Mouse (Mus musculus): ENCODE data around the gene Gm49395. TPM values are rescaled to one million over a fixed set of nuclear protein-coding genes. Genes with fewer than 3 reads are reported as not detected.
A peak's percentile ranks its signal among the peaks of the same experiment; 100 is the strongest.

Gm49395 gene
- polyA plus RNA-seq, 1 experiment from 2014 or later, result 8.8 TPM

DNA sequence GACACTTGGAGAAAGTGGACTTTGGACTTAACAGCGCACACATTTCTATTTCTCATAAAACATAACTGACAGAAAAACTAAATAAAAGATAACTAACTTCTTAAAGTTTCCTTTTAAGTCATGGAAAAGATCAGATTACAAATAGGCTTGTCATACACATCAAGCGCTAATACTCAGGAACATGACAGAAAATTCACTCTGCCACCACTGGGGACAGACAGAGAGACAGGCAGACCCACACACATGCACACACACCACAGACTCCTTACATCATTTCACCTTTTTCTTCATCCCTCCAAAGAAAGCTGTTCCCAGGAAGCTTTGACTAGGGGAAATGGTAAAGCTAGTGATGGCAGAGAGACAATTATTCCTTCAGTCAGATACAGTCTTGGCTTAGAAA is 6.3 kb downstream of the Gm49395 start:
- no peaks in the 10 kb centered on the region for H3K27me3 ChIP-seq (ENCODE audit: control insufficient read depth, insufficient read depth, low read length)
- no peak overlapping the region for H3K9ac ChIP-seq (replicated peaks; ENCODE audit: low read depth, low read length)
- 48% methylated on average over 2 of the region's 2 CpGs for WGBS
- peaks cover 10% of the 10 kb centered on the region for H3K4me1 ChIP-seq (ENCODE audit: control insufficient read depth, insufficient read depth, low read length)
- no peak overlapping the region for H3K4me3 ChIP-seq (ENCODE audit: low read depth, low read length)
- H3K27ac ChIP-seq (ENCODE audit: low read length), result no peak overlapping the region
- H3K36me3 ChIP-seq (ENCODE audit: control insufficient read depth, insufficient read depth, low read length), result no peaks in the 10 kb centered on the region
- H3K4me2 ChIP-seq (replicated peaks; ENCODE audit: low read depth, low read length), result no peak overlapping the region
- H3K9me3 ChIP-seq (ENCODE audit: control insufficient read depth, low read depth, low read length), result no peaks in the 10 kb centered on the region
- no peak; the same call in 1 of the 2 replicates for ATAC-seq (ENCODE audit: insufficient number of reproducible peaks, insufficient read depth, low FRiP score, low read depth)

GRCm38 (mm10) chr13:115091511-115091910 is 10.2 kb downstream of the Gm49395 start:
- no peaks in the 10 kb centered on the region for H3K9me3 ChIP-seq (ENCODE audit: control insufficient read depth, low read depth, low read length)
- WGBS, result 69% methylated on average over 3 of the region's 3 CpGs
- H3K4me2 ChIP-seq (replicated peaks; ENCODE audit: low read depth, low read length), result no peak overlapping the region
- peaks cover 4% of the 10 kb centered on the region; the same call in 1 of the 2 replicates for H3K36me3 ChIP-seq (ENCODE audit: control insufficient read depth, insufficient read depth, low read length)
- H3K4me3 ChIP-seq (ENCODE audit: low read depth, low read length), result no peak overlapping the region
- no peaks in the 10 kb centered on the region for H3K27me3 ChIP-seq (ENCODE audit: control insufficient read depth, insufficient read depth, low read length)
- H3K9ac ChIP-seq (replicated peaks; ENCODE audit: low read depth, low read length), result no peak overlapping the region
- no peak for ATAC-seq (ENCODE audit: insufficient number of reproducible peaks, insufficient read depth, low FRiP score, low read depth)
- peaks cover 20% of the 10 kb centered on the region for H3K4me1 ChIP-seq (ENCODE audit: control insufficient read depth, insufficient read depth, low read length)
- H3K27ac ChIP-seq (ENCODE audit: low read length), result no peak overlapping the region

GRCm38 (mm10) chr13:115090977-115091445 is 10.7 kb downstream of the Gm49395 start:
- H3K9ac ChIP-seq (replicated peaks; ENCODE audit: low read depth, low read length), result peak overlapping the region; percentile 79; the same call in 1 of the 2 replicates
- H3K9me3 ChIP-seq (ENCODE audit: control insufficient read depth, low read depth, low read length), result no peaks in the 10 kb centered on the region
- H3K4me2 ChIP-seq (replicated peaks; ENCODE audit: low read depth, low read length), result peak overlapping the region; percentile 72
- H3K4me1 ChIP-seq (ENCODE audit: control insufficient read depth, insufficient read depth, low read length), result peaks cover 15% of the 10 kb centered on the region; the same call in 1 of the 2 replicates
- 37% methylated on average over 9 of the region's 9 CpGs for WGBS
- peak overlapping the region; percentile 60 for H3K4me3 ChIP-seq (ENCODE audit: low read depth, low read length)
- H3K27ac ChIP-seq (ENCODE audit: low read length), result peak overlapping the region; percentile 96
- H3K27me3 ChIP-seq (ENCODE audit: control insufficient read depth, insufficient read depth, low read length), result no peaks in the 10 kb centered on the region
- ATAC-seq (ENCODE audit: insufficient number of reproducible peaks, insufficient read depth, low FRiP score, low read depth), result no peak
- peaks cover 4% of the 10 kb centered on the region; the same call in 1 of the 2 replicates for H3K36me3 ChIP-seq (ENCODE audit: control insufficient read depth, insufficient read depth, low read length)

DNA sequence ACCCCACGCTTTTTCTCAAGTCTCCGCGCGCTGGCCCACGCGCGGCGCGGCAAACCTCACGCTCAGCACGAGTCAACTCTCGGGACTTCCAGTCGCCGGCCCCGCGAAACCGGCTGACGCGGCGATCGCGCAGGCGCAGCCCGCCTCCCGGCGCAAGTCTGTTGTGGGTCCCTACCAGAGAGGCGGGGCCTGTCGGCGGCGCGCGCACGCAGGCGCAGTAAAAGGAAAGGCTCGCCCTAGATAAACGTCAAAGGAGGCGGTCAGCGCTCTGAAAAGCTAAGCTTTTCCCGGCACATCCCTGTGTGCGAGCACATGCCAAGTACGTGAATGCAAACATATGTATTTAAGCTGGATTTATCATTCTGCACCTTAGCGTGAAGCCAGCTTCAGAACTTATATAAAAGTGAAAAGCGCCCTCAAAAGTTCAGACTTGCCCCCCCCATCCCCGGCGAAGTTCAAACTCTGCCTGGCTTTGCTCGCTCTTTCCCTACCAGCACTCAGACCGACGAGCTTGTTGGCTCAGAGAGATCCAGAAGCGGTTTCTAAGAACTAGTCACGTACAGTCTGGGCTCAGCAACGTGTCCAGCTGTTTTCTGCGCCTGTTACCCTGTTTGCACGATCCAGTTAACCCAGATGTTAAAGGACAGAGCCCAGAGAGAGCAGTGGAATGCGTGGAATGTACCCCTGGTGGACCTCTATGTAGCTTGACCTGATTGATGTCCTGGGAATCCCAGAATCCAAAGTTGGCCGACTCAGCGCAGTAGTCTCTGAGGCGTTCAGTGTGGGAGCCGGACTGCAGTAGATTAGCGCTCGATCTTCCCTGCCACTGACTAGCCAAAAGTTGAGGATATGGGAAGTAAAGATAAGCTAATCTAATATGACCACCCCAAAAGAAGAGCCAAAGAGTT is 11.4 kb downstream of the Gm49395 start, which contains the start of gene Pelo:
Pelo (minus strand) TSS at position 118 of the 908 bp plus-strand sequence.
- peak within 1 kb of the TSS; percentile 79 for H3K9ac ChIP-seq (replicated peaks; ENCODE audit: low read depth, low read length)

GRCm38 (mm10) chr13:115089395-115090025 is 12.2 kb downstream of the Gm49395 start:
- peak; percentile 42; the same call in 1 of the 2 replicates for ATAC-seq (ENCODE audit: insufficient number of reproducible peaks, insufficient read depth, low FRiP score, low read depth)
- Histone ChIP-seq H3K36me3 (ENCODE audit: control insufficient read depth, insufficient read depth, low read length) (peaks cover 4% of the 10 kb centered on the region; the same call in 1 of the 2 replicates), H3K4me2 (replicated peaks; ENCODE audit: low read depth, low read length) (peak overlapping the region; percentile 72), H3K27me3 (ENCODE audit: control insufficient read depth, insufficient read depth, low read length) (no peaks in the 10 kb centered on the region), H3K9me3 (ENCODE audit: control insufficient read depth, low read depth, low read length) (no peaks in the 10 kb centered on the region), H3K4me3 (ENCODE audit: low read depth, low read length) (peak overlapping the region; percentile 60), H3K27ac (ENCODE audit: low read length) (peak overlapping the region; percentile 96), H3K4me1 (ENCODE audit: control insufficient read depth, insufficient read depth, low read length) (peaks cover 9% of the 10 kb centered on the region; the same call in 1 of the 2 replicates), H3K9ac (replicated peaks; ENCODE audit: low read depth, low read length) (peak overlapping the region; percentile 79)
- WGBS, result 6% methylated on average over 34 of the region's 35 CpGs

More for the DNA sequence above, 11.4 kb downstream of the Gm49395 start, which contains the start of gene Pelo:
- no peaks in the 10 kb centered on the region for H3K27me3 ChIP-seq (ENCODE audit: control insufficient read depth, insufficient read depth, low read length)
- H3K4me3 ChIP-seq (ENCODE audit: low read depth, low read length), result peak within 1 kb of the TSS; percentile 60
- H3K4me2 ChIP-seq (replicated peaks; ENCODE audit: low read depth, low read length), result peak within 1 kb of the TSS; percentile 72
- H3K9me3 ChIP-seq (ENCODE audit: control insufficient read depth, low read depth, low read length), result no peaks in the 10 kb centered on the region
- ATAC-seq (ENCODE audit: insufficient number of reproducible peaks, insufficient read depth, low FRiP score, low read depth), result peak; percentile 94
- under 1% methylated on average over 60 of the region's 60 CpGs for WGBS
- H3K4me1 ChIP-seq (ENCODE audit: control insufficient read depth, insufficient read depth, low read length), result peaks cover 14% of the 10 kb centered on the region; the same call in 1 of the 2 replicates
- H3K36me3 ChIP-seq (ENCODE audit: control insufficient read depth, insufficient read depth, low read length), result peaks cover 4% of the 10 kb centered on the region; the same call in 1 of the 2 replicates
- peak within 1 kb of the TSS; percentile 96 for H3K27ac ChIP-seq (ENCODE audit: low read length)

- H3K4me2 ChIP-seq (replicated peaks; ENCODE audit: low read depth, low read length), result peak overlapping the region; percentile 72
Observed at GRCm38 (mm10) chr13:115089020-115089394, 12.7 kb downstream of the Gm49395 start.

GRCm38 (mm10) chr13:115085974-115086373 is 15.7 kb downstream of the Gm49395 start:
- H3K9ac ChIP-seq (replicated peaks; ENCODE audit: low read depth, low read length), result no peak overlapping the region
- H3K27ac ChIP-seq (ENCODE audit: low read length), result no peak overlapping the region
- 0 out of 2 replicates have a peak, but pooled peaks cover 12% of the 10 kb centered on the region for H3K4me1 ChIP-seq (ENCODE audit: control insufficient read depth, insufficient read depth, low read length)
- peaks cover 4% of the 10 kb centered on the region; the same call in 1 of the 2 replicates for H3K36me3 ChIP-seq (ENCODE audit: control insufficient read depth, insufficient read depth, low read length)
- no peak overlapping the region for H3K4me3 ChIP-seq (ENCODE audit: low read depth, low read length)
- no peaks in the 10 kb centered on the region for H3K27me3 ChIP-seq (ENCODE audit: control insufficient read depth, insufficient read depth, low read length)
- ATAC-seq (ENCODE audit: insufficient number of reproducible peaks, insufficient read depth, low FRiP score, low read depth), result no peak
- H3K9me3 ChIP-seq (ENCODE audit: control insufficient read depth, low read depth, low read length), result no peaks in the 10 kb centered on the region
- WGBS, result 53% methylated on average over 6 of the region's 6 CpGs
- no peak overlapping the region for H3K4me2 ChIP-seq (replicated peaks; ENCODE audit: low read depth, low read length)

More at GRCm38 (mm10) chr13:115089020-115089394, 12.7 kb downstream of the Gm49395 start:
- Histone ChIP-seq H3K9me3 (ENCODE audit: control insufficient read depth, low read depth, low read length) (no peaks in the 10 kb centered on the region), H3K4me1 (ENCODE audit: control insufficient read depth, insufficient read depth, low read length) (peaks cover 9% of the 10 kb centered on the region; the same call in 1 of the 2 replicates), H3K27ac (ENCODE audit: low read length) (no peak overlapping the region; the same call in 1 of the 2 replicates), H3K4me3 (ENCODE audit: low read depth, low read length) (peak overlapping the region; percentile 60), H3K27me3 (ENCODE audit: control insufficient read depth, insufficient read depth, low read length) (no peaks in the 10 kb centered on the region), H3K36me3 (ENCODE audit: control insufficient read depth, insufficient read depth, low read length) (peaks cover 4% of the 10 kb centered on the region; the same call in 1 of the 2 replicates), H3K9ac (replicated peaks; ENCODE audit: low read depth, low read length) (peak overlapping the region; percentile 79; the same call in 1 of the 2 replicates)
- no peak for ATAC-seq (ENCODE audit: insufficient number of reproducible peaks, insufficient read depth, low FRiP score, low read depth)
- WGBS, result 48% methylated on average over 11 of the region's 11 CpGs

DNA sequence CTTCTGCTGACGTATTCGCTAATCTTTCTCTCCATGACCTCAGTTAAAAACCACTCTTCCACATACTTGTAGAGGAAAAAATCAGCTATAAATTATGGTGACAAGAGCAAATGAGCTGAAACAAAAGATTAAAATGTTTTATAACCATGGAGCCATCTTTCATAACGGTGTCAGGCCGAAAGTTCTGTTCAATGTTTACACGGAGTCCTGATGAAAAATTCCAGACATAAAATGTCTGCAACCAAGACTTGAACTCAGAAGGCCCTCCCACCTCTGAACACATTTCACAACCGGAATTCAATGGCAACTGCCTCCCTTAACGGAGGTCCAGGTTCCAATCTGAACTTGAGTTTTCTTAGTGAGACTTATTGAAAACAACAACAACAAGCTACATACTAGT is 19.4 kb downstream of the Gm49395 start:
- ATAC-seq (ENCODE audit: insufficient number of reproducible peaks, insufficient read depth, low FRiP score, low read depth), result peak; percentile 33; the same call in 1 of the 2 replicates
- 42% methylated on average over 7 of the region's 7 CpGs for WGBS
- no peak overlapping the region for H3K4me3 ChIP-seq (ENCODE audit: low read depth, low read length)
- H3K4me2 ChIP-seq (replicated peaks; ENCODE audit: low read depth, low read length), result no peak overlapping the region
- H3K27me3 ChIP-seq (ENCODE audit: control insufficient read depth, insufficient read depth, low read length), result no peaks in the 10 kb centered on the region
- 0 out of 2 replicates have a peak, but pooled peaks cover 9% of the 10 kb centered on the region for H3K4me1 ChIP-seq (ENCODE audit: control insufficient read depth, insufficient read depth, low read length)
- H3K36me3 ChIP-seq (ENCODE audit: control insufficient read depth, insufficient read depth, low read length), result no peaks in the 10 kb centered on the region
- no peak overlapping the region for H3K9ac ChIP-seq (replicated peaks; ENCODE audit: low read depth, low read length)
- H3K27ac ChIP-seq (ENCODE audit: low read length), result no peak overlapping the region
- no peaks in the 10 kb centered on the region for H3K9me3 ChIP-seq (ENCODE audit: control insufficient read depth, low read depth, low read length)

Measured in stomach, embryonic 14.5 days (tissue).